Mouse (Mus musculus) B cell, adult (primary cell): Measurements from ENCODE around the gene 3110082I17Rik. TPM values are rescaled to one million over a fixed set of nuclear protein-coding genes. Genes with fewer than 3 reads are reported as not detected.

Experiments used
- total RNA-seq: library from RNA; stranded (reverse); gene quantifications from 4 replicates; pipeline ENCODE4 v1.2.4, GENCODE M21; 2023; ENCODE audit not compliant: inconsistent age

3110082I17Rik gene
- total RNA-seq: 6.7 to 8.5 TPM (median 7.9 TPM) in 4 replicates

DNA sequence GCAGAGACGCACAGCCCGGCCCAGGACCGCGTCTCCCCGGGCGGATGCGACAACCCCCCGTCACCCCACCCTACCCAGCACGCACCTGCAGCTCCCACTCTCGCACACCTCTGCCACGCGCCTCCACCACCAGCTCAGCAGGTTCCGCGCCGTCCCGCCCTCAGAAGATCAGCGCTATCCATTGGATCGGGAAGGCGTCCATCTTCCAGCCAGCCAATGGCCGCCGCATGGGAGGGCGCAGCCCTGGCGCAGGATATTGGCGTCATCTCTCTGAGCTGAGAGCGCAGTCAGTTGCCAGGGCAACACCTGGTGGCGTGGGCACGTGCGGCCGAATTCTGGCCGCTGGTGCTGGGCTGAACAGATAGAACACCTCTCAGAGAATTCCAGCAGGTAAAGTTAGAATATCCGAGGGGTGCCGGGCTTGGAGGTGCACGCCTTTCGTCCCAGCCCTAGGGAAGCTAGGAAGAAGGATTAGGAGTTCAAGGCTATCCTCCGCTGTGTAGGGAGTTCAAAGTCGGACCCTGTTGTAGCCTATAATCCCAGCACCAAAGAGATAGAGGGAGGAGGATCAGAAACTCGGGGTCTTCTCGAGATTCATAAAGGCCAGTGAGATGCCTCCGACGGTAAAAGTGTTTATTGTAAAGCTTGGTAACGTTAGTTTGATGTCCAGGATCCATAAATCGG lies at the start of gene 3110082I17Rik:
Gene 3110082I17Rik, minus strand, starts transcription at position 144 of the 684 bp plus-strand sequence.

DNA sequence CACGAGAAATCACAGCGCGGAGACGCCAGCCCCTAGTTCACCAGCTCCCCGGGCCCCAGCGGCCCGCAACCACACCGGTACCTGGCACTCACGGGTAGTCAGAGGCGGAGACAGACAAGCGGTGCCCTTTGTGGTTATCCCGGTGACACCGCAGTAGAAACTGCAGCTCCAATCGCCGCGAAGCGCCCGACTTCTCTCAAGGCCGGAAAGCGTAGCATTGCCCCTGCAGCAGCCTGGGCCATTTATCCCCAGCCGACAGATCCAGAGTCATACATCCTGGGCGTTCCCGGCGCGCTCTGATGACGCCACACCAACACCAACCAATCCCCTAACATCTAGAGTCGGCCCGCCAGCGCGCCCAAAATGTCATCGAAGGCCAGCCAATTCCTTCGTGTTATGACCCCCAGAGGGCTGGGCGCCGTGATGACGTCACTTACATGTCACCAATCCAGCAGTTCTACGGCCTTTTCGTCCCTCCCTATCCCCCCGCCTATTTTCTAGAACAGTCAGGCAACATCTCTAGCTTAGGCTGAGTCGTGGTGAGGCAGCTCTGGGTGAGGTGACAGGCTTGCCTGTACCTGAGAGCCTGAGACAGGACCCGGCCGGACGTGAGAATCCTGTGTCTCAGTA lies 24.0 kb upstream of the 3110082I17Rik start, which contains the start of gene Zfand2a:
Gene Zfand2a, minus strand, starts transcription at position 365 of the 630 bp plus-strand sequence.

DNA sequence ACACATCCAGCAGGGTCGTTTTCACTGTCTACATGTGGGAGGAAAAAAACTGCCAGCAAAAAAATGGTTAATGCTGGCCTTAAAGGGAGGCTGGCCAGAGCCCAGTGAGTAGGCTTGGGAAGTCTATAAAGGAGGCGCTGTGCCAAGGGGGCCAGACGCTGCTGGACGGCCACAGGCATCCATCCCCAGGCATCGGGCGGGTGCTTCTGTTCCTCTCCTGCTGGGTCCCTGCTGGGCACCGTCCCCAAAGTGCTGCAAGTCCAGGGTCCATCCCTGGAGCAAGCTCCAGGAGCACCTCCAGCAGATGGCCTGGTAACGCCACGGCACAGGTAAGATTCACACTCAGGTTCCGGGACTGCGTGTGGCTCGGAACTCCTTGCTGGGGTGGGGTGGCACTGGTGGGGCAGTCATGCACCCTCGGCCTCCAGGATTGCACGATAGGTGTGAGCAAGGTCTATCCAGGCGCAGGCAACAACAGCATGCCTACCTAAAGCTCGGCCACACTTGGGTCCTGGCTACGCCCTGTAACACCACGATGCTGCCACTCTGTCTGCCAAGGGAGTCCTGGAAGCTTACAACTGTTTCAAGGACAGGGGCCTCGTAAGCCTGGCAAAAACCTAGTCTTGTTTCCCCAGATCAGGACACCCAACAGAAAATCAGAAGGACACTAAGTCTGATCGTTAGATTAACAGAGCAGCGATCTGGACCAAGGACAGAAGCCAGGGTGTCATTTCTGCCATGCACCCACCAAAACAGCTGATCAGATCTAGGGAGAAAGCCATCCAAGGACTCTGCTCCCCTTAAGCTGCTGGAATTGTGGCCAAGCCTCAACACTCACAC lies 37.1 kb downstream of the 3110082I17Rik start, which contains the start of gene Gper1:
Gene Gper1, plus strand, starts transcription at position 126 of the 840 bp plus-strand sequence.

DNA sequence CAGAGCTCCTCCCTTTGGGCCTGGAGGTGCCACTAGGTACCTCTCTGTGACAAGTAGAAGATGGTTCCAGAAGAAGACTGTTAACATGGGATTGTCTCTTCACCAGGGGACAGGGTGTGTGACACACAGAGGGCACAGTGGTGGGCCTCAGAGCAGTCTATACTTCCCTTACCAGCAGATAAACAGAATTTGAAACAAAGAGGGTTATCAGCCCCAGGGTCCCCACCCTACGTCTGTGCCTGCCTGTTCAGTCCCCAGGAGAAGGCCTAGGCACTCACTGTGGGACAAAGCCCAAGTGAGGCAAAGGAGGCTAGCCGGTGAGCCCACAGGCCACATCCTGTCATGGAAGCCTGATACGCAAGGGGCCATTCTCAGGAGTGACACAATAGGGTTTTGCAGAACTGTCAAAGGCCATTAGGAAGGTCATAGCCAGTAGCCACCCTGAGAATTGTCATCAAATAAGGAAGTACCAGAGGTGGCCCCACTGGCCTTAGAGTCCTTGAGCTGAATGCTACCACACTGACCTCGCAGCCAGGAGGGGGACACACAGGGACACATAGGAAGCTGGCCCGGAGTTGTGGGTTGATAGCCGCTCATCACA lies 55.4 kb downstream of the 3110082I17Rik start, which contains the start of gene C130050O18Rik:
Gene C130050O18Rik, plus strand, starts transcription at position 480 of the 601 bp plus-strand sequence.

DNA sequence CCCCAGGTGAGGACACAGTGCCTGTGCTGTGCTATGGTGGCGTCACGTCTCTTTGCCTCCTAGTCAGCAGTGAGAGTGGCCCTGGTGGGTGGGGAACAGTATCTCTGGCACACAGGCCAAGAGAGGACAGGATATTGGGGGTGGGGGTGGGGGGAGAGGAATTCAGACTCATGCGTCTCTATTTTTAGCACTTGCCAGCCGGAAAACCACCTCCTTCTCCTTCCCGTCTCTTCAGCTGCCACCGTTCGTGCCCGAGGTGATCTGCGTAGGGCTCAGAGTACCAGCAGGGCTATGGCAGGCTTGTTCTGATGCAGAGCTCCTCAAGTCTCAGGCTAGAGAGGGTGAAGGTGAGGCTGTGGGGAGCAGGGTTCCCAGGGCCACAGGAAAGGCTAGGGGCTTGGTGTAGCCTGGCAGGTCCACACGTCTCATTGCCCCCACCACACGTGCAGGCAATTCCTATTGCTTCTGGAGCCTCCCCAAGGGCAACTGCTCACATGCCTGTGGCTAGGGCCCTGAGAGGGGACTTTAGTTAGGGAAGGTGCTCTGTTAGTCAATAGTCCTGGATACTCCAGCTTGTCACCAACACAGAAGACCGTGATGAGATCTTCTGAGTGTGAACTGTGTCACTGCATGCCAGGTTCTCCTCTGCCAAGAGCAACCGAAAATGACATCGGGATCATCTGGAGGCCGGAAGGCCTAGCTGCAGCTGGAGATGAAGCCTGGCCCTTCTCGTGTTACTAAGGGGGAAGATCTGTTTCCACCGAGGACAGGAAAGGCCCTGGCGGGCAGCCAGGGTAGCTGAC lies 82.7 kb downstream of the 3110082I17Rik start, which contains the start of gene Gpr146:
Gene Gpr146, plus strand, starts transcription at position 230 of the 803 bp plus-strand sequence.

DNA sequence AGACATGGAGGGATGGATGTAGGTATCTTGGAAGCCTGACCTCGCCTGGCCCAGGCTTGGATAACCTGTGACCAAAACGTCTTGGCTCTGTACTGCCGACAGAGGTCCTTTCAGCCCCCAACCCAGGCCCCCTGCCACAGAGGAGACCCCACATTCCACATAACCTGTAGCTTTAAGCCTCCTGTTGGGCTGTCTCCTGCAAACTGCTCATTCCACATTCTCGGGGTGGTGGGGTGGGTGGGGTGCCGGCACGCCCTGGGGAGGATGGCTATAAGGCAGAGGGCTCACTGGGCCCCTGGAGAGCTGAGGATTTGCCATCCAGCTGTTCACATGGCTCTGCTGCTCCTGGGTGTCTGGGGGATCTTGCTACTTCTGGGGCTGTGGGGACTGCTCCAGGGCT lies 108.0 kb downstream of the 3110082I17Rik start, which contains the start of gene Cyp2w1:
Gene Cyp2w1, plus strand, starts transcription at position 301 of the 400 bp plus-strand sequence.

DNA sequence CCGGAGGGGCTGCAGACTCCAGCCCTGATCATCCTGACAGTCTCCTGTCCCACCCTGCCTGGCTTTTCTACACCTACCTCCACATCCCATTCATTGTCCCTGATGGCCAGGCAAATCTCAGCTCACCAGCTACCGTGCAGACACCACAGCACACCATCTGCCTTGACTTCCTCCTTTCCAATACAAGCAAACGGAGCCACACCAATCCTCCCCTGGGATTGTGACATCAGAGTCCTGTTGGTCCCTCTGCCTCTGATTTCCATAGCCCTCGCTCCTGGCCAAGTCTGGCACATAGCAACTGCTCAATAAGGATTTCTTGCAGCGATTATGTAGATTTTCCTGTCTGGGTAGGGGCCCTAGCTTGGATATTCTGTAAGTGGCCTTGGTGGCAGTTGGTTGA lies 109.2 kb downstream of the 3110082I17Rik start, which contains the start of gene Cox19:
Gene Cox19, minus strand, starts transcription at position 285 of the 400 bp plus-strand sequence.

DNA sequence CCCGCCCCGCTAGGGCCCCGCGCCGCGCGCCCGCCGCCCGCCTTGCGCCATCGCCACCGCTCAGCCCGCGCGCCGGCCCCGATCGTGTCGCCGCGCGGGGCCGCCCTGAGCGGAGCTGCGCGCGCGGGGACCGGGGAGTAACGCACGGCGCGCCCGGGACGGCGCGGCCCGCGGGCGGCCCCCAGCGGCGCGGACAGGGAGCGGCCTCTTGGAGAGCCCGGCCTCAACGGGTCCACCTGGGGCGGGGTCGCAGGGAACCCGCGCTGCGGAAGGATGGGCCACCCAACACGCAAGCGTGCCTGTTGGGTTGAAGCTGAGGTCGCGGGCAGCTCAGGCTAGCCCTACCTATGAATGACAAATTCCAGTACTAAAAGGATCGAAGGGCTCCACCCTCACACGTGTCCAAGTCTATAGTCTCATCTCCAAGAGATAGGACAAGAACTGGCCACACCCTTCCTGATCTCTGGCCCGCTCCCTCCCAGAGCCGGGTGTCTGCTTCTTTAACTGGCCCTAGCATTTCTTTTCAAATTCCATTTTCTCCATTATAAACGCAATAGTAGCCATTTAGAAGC lies 134.8 kb downstream of the 3110082I17Rik start, which contains the start of gene Adap1:
Gene Adap1, minus strand, starts transcription at position 228 of the 572 bp plus-strand sequence.

Other genes starting within 250 kb of the 3110082I17Rik start
- 32.3 to 44.8 TPM (median 40.2 TPM) in 4 replicates for gene Get4, start 208.2 kb downstream of the 3110082I17Rik start, total RNA-seq
- 24.3 to 28.1 TPM (median 26.1 TPM) in 4 replicates for gene Adap1, start 134.9 kb downstream of the 3110082I17Rik start, total RNA-seq
- gene Cox19, start 109.1 kb downstream of the 3110082I17Rik start, total RNA-seq: 21.7 to 27.7 TPM (median 24.6 TPM) in 4 replicates
- gene Cyp2w1, start 107.9 kb downstream of the 3110082I17Rik start, total RNA-seq: not detected in 4 replicates
- 11.2 to 13.6 TPM (median 13.3 TPM) in 4 replicates for gene Gpr146, start 82.8 kb downstream of the 3110082I17Rik start, total RNA-seq
- 0.32 to 0.69 TPM (median 0.37 TPM) in 4 replicates for gene C130050O18Rik, start 55.2 kb downstream of the 3110082I17Rik start, total RNA-seq
- not detected in 4 replicates for gene Gper1, start 37.4 kb downstream of the 3110082I17Rik start, total RNA-seq
- 36.4 to 47.5 TPM (median 36.9 TPM) in 4 replicates for gene Zfand2a, start 24.0 kb upstream of the 3110082I17Rik start, total RNA-seq
- gene Uncx, start 83.0 kb upstream of the 3110082I17Rik start, total RNA-seq: not detected in 4 replicates